Mouse (Mus musculus): ENCODE measurements at regions not wholly inside any gene's neighbourhood (a gene's known extent, or its start where the extent isn't known, plus 50 kb on each side); places are given as distances from the start of the nearest gene placed in this dataset.

MicroRNAs encoded in the stretch of these regions (microRNA counts, 519-probe panel; counts per million panel counts)
- 236 counts per million, percentile 44 among the panel's probes with 10 or more counts for microRNA mmu-miR-101a

Small RNAs in the stretch of these regions (microRNA-seq; reads per million reads assigned to microRNA genes)
- gene Mir101a: 212 reads per million, percentile 62 among the genes with 10 or more reads in this experiment
